Mouse (Mus musculus) layer of hippocampus, postnatal 25 days (tissue): ENCODE measurements at regions not wholly inside any gene's neighbourhood (a gene's known extent, or its start where the extent isn't known, plus 50 kb on each side); places are given as distances from the start of the nearest gene placed in this dataset.

Source experiments
- DNase-seq, 2 experiments: peaks; one replicate each; pipeline ENCODE4 v3.0.0; 2022; ENCODE audit warnings: mixed read lengths in 2 of 2, low spot score in 1 of 2; ENCODE audit errors: extremely low spot score in 1 of 2

- no peak for DNase-seq
Observed at GRCm38 (mm10) chr5:64710968-64711367, 92.2 kb upstream of the Klf3 start.

GRCm38 (mm10) chr5:64714221-64714653 lies 89.0 kb upstream of the Klf3 start:
- no peak for DNase-seq

GRCm38 (mm10) chr5:64714710-64715109 lies 88.5 kb upstream of the Klf3 start:
- no peak for DNase-seq

- DNase-seq, result no peak
Observed at GRCm38 (mm10) chr5:64716551-64716950, 86.6 kb upstream of the Klf3 start.

GRCm38 (mm10) chr5:64722211-64722610 lies 81.0 kb upstream of the Klf3 start:
- no peak for DNase-seq

- no peak for DNase-seq
Observed at GRCm38 (mm10) chr5:64727847-64728246, 75.3 kb upstream of the Klf3 start.

GRCm38 (mm10) chr5:64732356-64732755 lies 70.8 kb upstream of the Klf3 start:
- DNase-seq, result no peak

- no peak for DNase-seq
Observed at GRCm38 (mm10) chr5:64736985-64737384, 66.2 kb upstream of the Klf3 start.

- no peak for DNase-seq
Observed at GRCm38 (mm10) chr5:64738096-64738780, 65.0 kb upstream of the Klf3 start.

GRCm38 (mm10) chr5:64738781-64739310 lies 64.3 kb upstream of the Klf3 start:
- no peak for DNase-seq

- DNase-seq, result no peak
Observed at GRCm38 (mm10) chr5:64739311-64740261, 63.6 kb upstream of the Klf3 start.

GRCm38 (mm10) chr5:64744041-64744440 lies 59.1 kb upstream of the Klf3 start:
- no peak for DNase-seq

- no peak for DNase-seq
Observed at GRCm38 (mm10) chr5:64744455-64744854, 58.7 kb upstream of the Klf3 start.

- no peak for DNase-seq
Observed at GRCm38 (mm10) chr5:64747461-64747860, 55.7 kb upstream of the Klf3 start.

- DNase-seq, result no peak
Observed at GRCm38 (mm10) chr5:64749415-64750166, 53.6 kb upstream of the Klf3 start.

GRCm38 (mm10) chr5:64750406-64750805 lies 52.8 kb upstream of the Klf3 start:
- DNase-seq, result no peak

- DNase-seq, result no peak
Observed at GRCm38 (mm10) chr5:64750976-64751656, 52.1 kb upstream of the Klf3 start.

GRCm38 (mm10) chr5:64753142-64753750 lies 49.9 kb upstream of the Klf3 start:
- DNase-seq, result no peak
